Mouse (Mus musculus) limb, embryonic 11.5 days (tissue): Measurements from ENCODE around the gene Fars2. TPM values are rescaled to one million over a fixed set of nuclear protein-coding genes. Genes with fewer than 3 reads are reported as not detected.

ENCODE experiments used
- ATAC-seq: fragments of 200-750 bp; cut with Nextera tagmentation; 2 replicates; pipeline ENCODE4 v1.8.0; 2017; ENCODE audit warnings: low read depth; ENCODE audit not compliant: insufficient number of reproducible peaks, low FRiP score, low TSS enrichment
- DNase-seq: peaks from one replicate; pipeline ENCODE4 v3.0.0-alpha.2; 2015; ENCODE audit warnings: low spot score
- H3K27ac ChIP-seq: fragments of 300-500 bp; sonication (generic); replicated peaks from 2 replicates; pipeline ENCODE4 v1.5.1; 2014; ENCODE audit warnings: low read depth, mild to moderate bottlenecking, low read length
- H3K27me3 ChIP-seq: fragments of 300-500 bp; sonication (generic); 2 replicates; pipeline ENCODE4 v1.6.1; 2014; ENCODE audit warnings: mild to moderate bottlenecking, low read length, mixed read lengths; ENCODE audit not compliant: control insufficient read depth, insufficient read depth
- H3K36me3 ChIP-seq: fragments of 300-500 bp; sonication (generic); 2 replicates; pipeline ENCODE4 v1.6.1; 2014; ENCODE audit warnings: mild to moderate bottlenecking, low read length, moderate library complexity, mixed read lengths; ENCODE audit not compliant: control insufficient read depth, insufficient read depth
- H3K4me1 ChIP-seq: fragments of 300-500 bp; sonication (generic); 2 replicates; pipeline ENCODE4 v1.6.1; 2014; ENCODE audit warnings: low read length, mixed read lengths; ENCODE audit not compliant: control insufficient read depth, insufficient read depth
- H3K4me2 ChIP-seq: fragments of 300-500 bp; sonication (generic); 2 replicates; pipeline ENCODE4 v1.6.1; 2014; ENCODE audit warnings: low read depth, mild to moderate bottlenecking, moderate library complexity; ENCODE audit not compliant: severe bottlenecking
- H3K4me3 ChIP-seq: fragments of 300-500 bp; sonication (generic); 2 replicates; pipeline ENCODE4 v1.5.1; 2014; ENCODE audit warnings: low read depth, low read length
- H3K9ac ChIP-seq: fragments of 300-500 bp; sonication (generic); 2 replicates; pipeline ENCODE4 v1.6.1; 2014; ENCODE audit warnings: mild to moderate bottlenecking, low read length
- H3K9me3 ChIP-seq: fragments of 300-500 bp; sonication (generic); 2 replicates; pipeline ENCODE4 v1.6.1; 2016; ENCODE audit warnings: low read length; ENCODE audit not compliant: control insufficient read depth
- WGBS: fragments of 180-500 bp; shearing (Covaris S2); extraction: QIAGEN DNeasy Blood & Tissue Kit; methylation state at CpG from one replicate; pipeline ENCODE4 v1.1.7; 2014; 5-methylcytosine and 5-hydroxymethylcytosine counted together
- polyA plus RNA-seq: library from polyadenylated mRNA; unstranded; fragments of >200 nt; fragmentation: Nextera tagmentation; extraction: Ambion mirVana; gene quantifications from 2 replicates; pipeline ENCODE4 v1.2.1, GENCODE M21; 2014

The Fars2 gene
- polyA plus RNA-seq, 1 experiment from 2014 or later: 25.9 TPM

DNA sequence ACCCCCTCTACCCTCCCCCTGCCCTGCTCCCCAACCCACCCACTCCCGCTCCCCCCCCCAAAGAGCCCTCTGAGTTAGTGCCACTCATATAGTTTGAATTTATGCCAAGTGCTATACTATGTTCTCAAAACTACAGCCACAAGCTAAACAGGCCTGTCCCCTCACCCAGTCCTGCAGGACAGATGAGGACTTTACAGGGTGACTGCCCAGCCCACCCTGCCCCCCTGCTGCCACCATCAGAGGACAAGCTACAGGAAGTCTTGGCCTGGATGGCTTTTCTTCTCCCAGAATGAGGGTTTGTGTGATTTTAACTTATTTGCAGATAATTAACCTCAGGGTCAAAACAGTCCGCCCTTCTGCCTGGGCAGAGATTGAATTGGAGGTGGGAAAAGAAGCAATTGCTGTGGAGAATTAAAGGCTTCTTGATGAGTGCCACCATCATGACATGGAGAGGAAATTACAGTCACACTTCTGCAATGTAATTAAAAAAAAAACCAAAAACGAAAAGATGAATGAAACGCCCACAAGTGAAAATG is 383.2 kb downstream of the Fars2 start:
- 49% methylated on average over 4 of the region's 4 CpGs for WGBS
- Histone ChIP-seq H3K36me3 (no peaks in the 10 kb centered on the region), H3K27me3 (no peaks in the 10 kb centered on the region), H3K9ac (no peak overlapping the region), H3K4me3 (no peak overlapping the region), H3K27ac (no peak overlapping the region), H3K4me1 (no peaks in the 10 kb centered on the region), H3K4me2 (no peak overlapping the region), H3K9me3 (no peaks in the 10 kb centered on the region)
- no peak for DNase-seq
- ATAC-seq: no peak

- Histone ChIP-seq H3K27me3 (no peaks in the 10 kb centered on the region), H3K4me2 (no peak overlapping the region), H3K9me3 (no peaks in the 10 kb centered on the region), H3K27ac (no peak overlapping the region), H3K36me3 (no peaks in the 10 kb centered on the region), H3K4me1 (no peaks in the 10 kb centered on the region), H3K9ac (no peak overlapping the region), H3K4me3 (no peak overlapping the region)
- DNase-seq (no peak), ATAC-seq (no peak)
- WGBS: 84% methylated on average over 3 of the region's 3 CpGs
Observed at GRCm38 (mm10) chr13:36503551-36503950, 386.3 kb downstream of the Fars2 start.

DNA sequence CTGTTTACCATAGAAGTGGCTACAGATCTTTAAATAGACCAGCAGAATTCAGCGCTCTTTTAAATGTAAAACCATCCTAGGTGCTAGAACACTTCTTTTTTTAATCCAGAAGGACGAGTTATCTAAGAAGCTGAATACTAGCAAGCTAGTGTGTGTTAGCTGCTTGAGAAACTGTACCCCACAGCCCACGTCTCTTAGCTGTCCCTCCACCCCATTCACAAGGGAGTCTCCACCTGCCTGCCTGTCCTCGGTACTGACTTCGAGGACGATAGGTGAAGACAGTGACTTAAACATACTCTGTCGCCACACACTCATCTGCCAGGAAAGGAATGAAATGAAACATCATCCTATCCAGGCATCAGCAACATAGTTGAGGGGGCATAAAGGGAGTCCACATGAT is 386.8 kb downstream of the Fars2 start:
- no peaks in the 10 kb centered on the region for H3K27me3 ChIP-seq
- no peak overlapping the region for H3K9ac ChIP-seq
- no peak overlapping the region for H3K4me2 ChIP-seq
- DNase-seq (no peak), ATAC-seq (no peak)
- H3K9me3 ChIP-seq: no peaks in the 10 kb centered on the region
- no peaks in the 10 kb centered on the region for H3K36me3 ChIP-seq
- H3K27ac ChIP-seq: no peak overlapping the region
- H3K4me3 ChIP-seq: no peak overlapping the region
- no peaks in the 10 kb centered on the region for H3K4me1 ChIP-seq
- 87% methylated on average over 7 of the region's 7 CpGs for WGBS

GRCm38 (mm10) chr13:36505730-36506129 is 388.5 kb downstream of the Fars2 start:
- 90% methylated on average over 6 of the region's 6 CpGs for WGBS

GRCm38 (mm10) chr13:36506315-36506714 is 389.1 kb downstream of the Fars2 start:
- Histone ChIP-seq H3K9ac (no peak overlapping the region), H3K27ac (no peak overlapping the region), H3K4me2 (no peak overlapping the region), H3K4me3 (no peak overlapping the region), H3K27me3 (no peaks in the 10 kb centered on the region), H3K36me3 (no peaks in the 10 kb centered on the region), H3K9me3 (no peaks in the 10 kb centered on the region), H3K4me1 (no peaks in the 10 kb centered on the region)
- 87% methylated on average over 5 of the region's 5 CpGs for WGBS
- DNase-seq (no peak), ATAC-seq (no peak)

More at GRCm38 (mm10) chr13:36505730-36506129, 388.5 kb downstream of the Fars2 start:
- H3K36me3 ChIP-seq: no peaks in the 10 kb centered on the region
- no peaks in the 10 kb centered on the region for H3K9me3 ChIP-seq
- no peak overlapping the region for H3K27ac ChIP-seq
- no peaks in the 10 kb centered on the region for H3K27me3 ChIP-seq
- no peaks in the 10 kb centered on the region for H3K4me1 ChIP-seq
- ATAC-seq (no peak), DNase-seq (no peak)
- no peak overlapping the region for H3K9ac ChIP-seq
- no peak overlapping the region for H3K4me3 ChIP-seq
- no peak overlapping the region for H3K4me2 ChIP-seq

- no peak overlapping the region for H3K27ac ChIP-seq
- no peaks in the 10 kb centered on the region for H3K4me1 ChIP-seq
- no peak overlapping the region for H3K4me2 ChIP-seq
- no peak for DNase-seq
- no peak for ATAC-seq
- no peaks in the 10 kb centered on the region for H3K27me3 ChIP-seq
- no peak overlapping the region for H3K4me3 ChIP-seq
- H3K9me3 ChIP-seq: no peaks in the 10 kb centered on the region
- 81% methylated on average over 2 of the region's 2 CpGs for WGBS
- H3K36me3 ChIP-seq: no peaks in the 10 kb centered on the region
- H3K9ac ChIP-seq: no peak overlapping the region
Observed at GRCm38 (mm10) chr13:36510161-36510560, 392.9 kb downstream of the Fars2 start.

- H3K4me1 ChIP-seq: no peaks in the 10 kb centered on the region
- H3K9me3 ChIP-seq: no peaks in the 10 kb centered on the region
- no peak overlapping the region for H3K9ac ChIP-seq
- 87% methylated on average over 1 of the region's 1 CpGs for WGBS
- H3K36me3 ChIP-seq: no peaks in the 10 kb centered on the region
- no peak overlapping the region for H3K4me3 ChIP-seq
- no peak overlapping the region for H3K4me2 ChIP-seq
- no peak for ATAC-seq
- no peaks in the 10 kb centered on the region for H3K27me3 ChIP-seq
- H3K27ac ChIP-seq: no peak overlapping the region
- DNase-seq: no peak
Observed at GRCm38 (mm10) chr13:36513126-36513525, 395.9 kb downstream of the Fars2 start.

GRCm38 (mm10) chr13:36518144-36518571 is 400.9 kb downstream of the Fars2 start:
- ATAC-seq (no peak), DNase-seq (no peak)
- no peaks in the 10 kb centered on the region for H3K36me3 ChIP-seq
- no peak overlapping the region for H3K4me2 ChIP-seq
- H3K9me3 ChIP-seq: no peaks in the 10 kb centered on the region
- H3K27ac ChIP-seq: no peak overlapping the region
- H3K4me3 ChIP-seq: no peak overlapping the region
- H3K27me3 ChIP-seq: no peaks in the 10 kb centered on the region
- H3K9ac ChIP-seq: no peak overlapping the region
- no peaks in the 10 kb centered on the region for H3K4me1 ChIP-seq
- 22% methylated on average over 9 of the region's 9 CpGs for WGBS

DNA sequence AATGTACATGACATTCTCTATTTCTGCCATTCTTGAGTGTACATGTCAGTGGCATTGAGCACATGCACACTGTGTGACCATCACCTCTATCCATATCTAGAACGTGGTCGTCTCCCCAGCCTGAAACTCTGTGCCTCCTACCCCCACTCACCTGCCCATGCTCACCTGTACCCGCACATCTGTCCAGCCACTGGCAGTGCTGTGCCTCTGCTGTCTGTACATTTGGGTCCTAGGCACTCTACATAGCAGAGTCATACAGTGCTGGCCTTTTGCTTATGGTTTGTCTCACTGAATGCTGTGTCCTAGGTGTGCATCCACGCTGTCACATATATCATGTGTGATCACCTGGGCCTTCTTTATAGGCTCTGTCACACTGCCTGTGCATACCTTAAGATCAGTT is 410.5 kb downstream of the Fars2 start:
- Histone ChIP-seq H3K9me3 (no peaks in the 10 kb centered on the region), H3K4me3 (no peak overlapping the region), H3K27me3 (no peaks in the 10 kb centered on the region), H3K36me3 (no peaks in the 10 kb centered on the region), H3K9ac (no peak overlapping the region), H3K4me1 (peaks cover 3% of the 10 kb centered on the region; the same call in 1 of the 2 replicates), H3K27ac (no peak overlapping the region), H3K4me2 (no peak overlapping the region)
- DNase-seq: no peak
- WGBS: 90% methylated on average over 4 of the region's 4 CpGs
- no peak for ATAC-seq
